Mouse (Mus musculus): ENCODE results near the gene Ccdc187. TPM values are rescaled to one million over a fixed set of nuclear protein-coding genes. Genes with fewer than 3 reads are reported as not detected.

The Ccdc187 gene
- 0.02 and 0.12 TPM in 2 replicates for polyA plus RNA-seq (2012; rRNA removed)

- no peaks in the 10 kb centered on the region for H3K4me1 ChIP-seq (ENCODE audit: control insufficient read depth, insufficient read depth, low read length)
- no peak for DNase-seq
- H3K4me3 ChIP-seq (ENCODE audit: insufficient read depth, low read depth, low read length): no peak within 1 kb of the TSS
- 63% methylated on average over 2 of the region's 2 CpGs for WGBS
- no peak within 1 kb of the TSS for H3K27ac ChIP-seq (ENCODE audit: insufficient read depth, low read depth, low read length)
- H3K36me3 ChIP-seq (ENCODE audit: control insufficient read depth, insufficient read depth, low read length): no peaks in the 10 kb centered on the region
- H3K27me3 ChIP-seq (replicated peaks; ENCODE audit: control insufficient read depth, insufficient read depth, low read length): no peaks in the 10 kb centered on the region
- no peak for TF ChIP-seq CTCF (conservative IDR thresholded peaks at IDR 0.05; ENCODE audit: insufficient read depth, insufficient read length, low read depth, low read length)
- no peak for TF ChIP-seq POLR2A (IDR thresholded peaks at IDR 0.05; ENCODE audit: low read depth, low read length)
Observed at GRCm38 (mm10) chr2:26294457-26294856, at the start of gene Ccdc187. Gene Ccdc187 (minus strand): TSS chr2:26294557.

- DNase-seq: peak; percentile 73
- no peaks in the 10 kb centered on the region; the same call in none of the 2 replicates for H3K4me1 ChIP-seq (ENCODE audit: control insufficient read depth, insufficient read depth, low read length)
- 56% methylated on average over 11 of the region's 11 CpGs for WGBS
- peak overlapping the region; percentile 84 for H3K27ac ChIP-seq (ENCODE audit: insufficient read depth, low read depth, low read length)
- no peak for TF ChIP-seq POLR2A (IDR thresholded peaks at IDR 0.05; ENCODE audit: low read depth, low read length)
- TF ChIP-seq CTCF (conservative IDR thresholded peaks at IDR 0.05; ENCODE audit: insufficient read depth, insufficient read length, low read depth, low read length): no peak
- H3K4me3 ChIP-seq (ENCODE audit: insufficient read depth, low read depth, low read length): no peak overlapping the region
- no peaks in the 10 kb centered on the region for H3K36me3 ChIP-seq (ENCODE audit: control insufficient read depth, insufficient read depth, low read length)
- no peaks in the 10 kb centered on the region for H3K27me3 ChIP-seq (replicated peaks; ENCODE audit: control insufficient read depth, insufficient read depth, low read length)
Observed at GRCm38 (mm10) chr2:26342609-26343490, 48.5 kb upstream of the Ccdc187 start.

GRCm38 (mm10) chr2:26342044-26342443, 47.7 kb upstream of the Ccdc187 start:
- Histone ChIP-seq H3K36me3 (ENCODE audit: control insufficient read depth, insufficient read depth, low read length) (no peaks in the 10 kb centered on the region), H3K4me3 (ENCODE audit: insufficient read depth, low read depth, low read length) (no peak overlapping the region)

GRCm38 (mm10) chr2:26341510-26341981, 47.2 kb upstream of the Ccdc187 start:
- Histone ChIP-seq H3K27me3 (replicated peaks; ENCODE audit: control insufficient read depth, insufficient read depth, low read length) (no peaks in the 10 kb centered on the region), H3K36me3 (ENCODE audit: control insufficient read depth, insufficient read depth, low read length) (no peaks in the 10 kb centered on the region), H3K4me1 (ENCODE audit: control insufficient read depth, insufficient read depth, low read length) (no peaks in the 10 kb centered on the region; the same call in none of the 2 replicates), H3K27ac (ENCODE audit: insufficient read depth, low read depth, low read length) (peak overlapping the region; percentile 84), H3K4me3 (ENCODE audit: insufficient read depth, low read depth, low read length) (no peak overlapping the region)
- peak; percentile 59 for DNase-seq
- TF ChIP-seq POLR2A (IDR thresholded peaks at IDR 0.05; ENCODE audit: low read depth, low read length): no peak
- TF ChIP-seq CTCF (conservative IDR thresholded peaks at IDR 0.05; ENCODE audit: insufficient read depth, insufficient read length, low read depth, low read length): no peak
- 74% methylated on average over 2 of the region's 2 CpGs for WGBS

More at GRCm38 (mm10) chr2:26342044-26342443, 47.7 kb upstream of the Ccdc187 start:
- DNase-seq: peak; percentile 58
- Histone ChIP-seq H3K4me1 (ENCODE audit: control insufficient read depth, insufficient read depth, low read length) (no peaks in the 10 kb centered on the region; the same call in none of the 2 replicates), H3K27ac (ENCODE audit: insufficient read depth, low read depth, low read length) (peak overlapping the region; percentile 84), H3K27me3 (replicated peaks; ENCODE audit: control insufficient read depth, insufficient read depth, low read length) (no peaks in the 10 kb centered on the region)
- TF ChIP-seq CTCF (conservative IDR thresholded peaks at IDR 0.05; ENCODE audit: insufficient read depth, insufficient read length, low read depth, low read length) (no peak), POLR2A (IDR thresholded peaks at IDR 0.05; ENCODE audit: low read depth, low read length) (no peak)
- WGBS: 51% methylated on average over 10 of the region's 10 CpGs

GRCm38 (mm10) chr2:26339204-26339551, 44.8 kb upstream of the Ccdc187 start:
- no peaks in the 10 kb centered on the region for H3K36me3 ChIP-seq (ENCODE audit: control insufficient read depth, insufficient read depth, low read length)
- no peak overlapping the region for H3K27ac ChIP-seq (ENCODE audit: insufficient read depth, low read depth, low read length)
- H3K4me3 ChIP-seq (ENCODE audit: insufficient read depth, low read depth, low read length): no peak overlapping the region
- no peaks in the 10 kb centered on the region for H3K27me3 ChIP-seq (replicated peaks; ENCODE audit: control insufficient read depth, insufficient read depth, low read length)
- peak; percentile 57 for DNase-seq
- 59% methylated on average over 5 of the region's 5 CpGs for WGBS
- TF ChIP-seq CTCF (conservative IDR thresholded peaks at IDR 0.05; ENCODE audit: insufficient read depth, insufficient read length, low read depth, low read length) (no peak), POLR2A (IDR thresholded peaks at IDR 0.05; ENCODE audit: low read depth, low read length) (no peak)
- no peaks in the 10 kb centered on the region; the same call in none of the 2 replicates for H3K4me1 ChIP-seq (ENCODE audit: control insufficient read depth, insufficient read depth, low read length)

- Histone ChIP-seq H3K4me1 (ENCODE audit: control insufficient read depth, insufficient read depth, low read length) (no peaks in the 10 kb centered on the region; the same call in none of the 2 replicates), H3K27ac (ENCODE audit: insufficient read depth, low read depth, low read length) (no peak overlapping the region), H3K27me3 (replicated peaks; ENCODE audit: control insufficient read depth, insufficient read depth, low read length) (no peaks in the 10 kb centered on the region), H3K4me3 (ENCODE audit: insufficient read depth, low read depth, low read length) (no peak overlapping the region), H3K36me3 (ENCODE audit: control insufficient read depth, insufficient read depth, low read length) (no peaks in the 10 kb centered on the region)
- TF ChIP-seq POLR2A (IDR thresholded peaks at IDR 0.05; ENCODE audit: low read depth, low read length) (no peak), CTCF (conservative IDR thresholded peaks at IDR 0.05; ENCODE audit: insufficient read depth, insufficient read length, low read depth, low read length) (no peak)
- WGBS: 84% methylated on average over 9 of the region's 13 CpGs
- DNase-seq: no peak
Observed at GRCm38 (mm10) chr2:26338302-26339203, 44.2 kb upstream of the Ccdc187 start.

Data from kidney, adult 2 months (tissue).